Mouse (Mus musculus): ENCODE measurements at regions not wholly inside any gene's neighbourhood (a gene's known extent, or its start where the extent isn't known, plus 50 kb on each side); places are given as distances from the start of the nearest gene placed in this dataset.

- peak; percentile 31 for DNase-seq
Observed at GRCm38 (mm10) chr12:107052136-107052535, 436.3 kb upstream of the 3110018I06Rik start.

- no peak for DNase-seq
Observed at GRCm38 (mm10) chr12:107056553-107056952, 431.9 kb upstream of the 3110018I06Rik start.

GRCm38 (mm10) chr12:107060514-107060913, 427.9 kb upstream of the 3110018I06Rik start:
- no peak for DNase-seq

GRCm38 (mm10) chr12:107067346-107067745, 421.1 kb upstream of the 3110018I06Rik start:
- DNase-seq: no peak

GRCm38 (mm10) chr12:107082541-107082940, 405.9 kb upstream of the 3110018I06Rik start:
- no peak for DNase-seq

GRCm38 (mm10) chr12:107085058-107085905, 403.1 kb upstream of the 3110018I06Rik start:
- no peak for DNase-seq

- DNase-seq: no peak
Observed at GRCm38 (mm10) chr12:107085906-107086655, 402.4 kb upstream of the 3110018I06Rik start.

- no peak for DNase-seq
Observed at GRCm38 (mm10) chr12:107092151-107092550, 396.3 kb upstream of the 3110018I06Rik start.

- peak; percentile 61 for DNase-seq
Observed at GRCm38 (mm10) chr12:107093326-107093725, 395.1 kb upstream of the 3110018I06Rik start.

GRCm38 (mm10) chr12:107095409-107095808, 393.0 kb upstream of the 3110018I06Rik start:
- no peak for DNase-seq

- no peak for DNase-seq
Observed at GRCm38 (mm10) chr12:107104570-107104969, 383.9 kb upstream of the 3110018I06Rik start.

- no peak for DNase-seq
Observed at GRCm38 (mm10) chr12:107105017-107105416, 383.4 kb upstream of the 3110018I06Rik start.

- peak; percentile 35 for DNase-seq
Observed at GRCm38 (mm10) chr12:107111908-107112770, 376.3 kb upstream of the 3110018I06Rik start.

GRCm38 (mm10) chr12:107118364-107118763, 370.1 kb upstream of the 3110018I06Rik start:
- DNase-seq: no peak

GRCm38 (mm10) chr12:107119076-107119475, 369.4 kb upstream of the 3110018I06Rik start:
- no peak for DNase-seq

GRCm38 (mm10) chr12:107120486-107121186, 367.8 kb upstream of the 3110018I06Rik start:
- DNase-seq: no peak

- no peak for DNase-seq
Observed at GRCm38 (mm10) chr12:107121990-107122389, 366.4 kb upstream of the 3110018I06Rik start.

GRCm38 (mm10) chr12:107123661-107124060, 364.8 kb upstream of the 3110018I06Rik start:
- DNase-seq: no peak

- DNase-seq: no peak
Observed at GRCm38 (mm10) chr12:107124263-107124885, 364.1 kb upstream of the 3110018I06Rik start.

GRCm38 (mm10) chr12:107125201-107125600, 363.2 kb upstream of the 3110018I06Rik start:
- no peak for DNase-seq

GRCm38 (mm10) chr12:107126056-107126455, 362.4 kb upstream of the 3110018I06Rik start:
- no peak for DNase-seq

- no peak for DNase-seq
Observed at GRCm38 (mm10) chr12:107127591-107127990, 360.8 kb upstream of the 3110018I06Rik start.
